Mouse (Mus musculus): Measurements from ENCODE around the gene Hist1h2bn.
"Not testable (repeated sequence)": the region's sequence is repeated elsewhere in the genome, so short reads cannot be mapped to it uniquely, and the experiment has no call there.

Hist1h2bn gene

DNA sequence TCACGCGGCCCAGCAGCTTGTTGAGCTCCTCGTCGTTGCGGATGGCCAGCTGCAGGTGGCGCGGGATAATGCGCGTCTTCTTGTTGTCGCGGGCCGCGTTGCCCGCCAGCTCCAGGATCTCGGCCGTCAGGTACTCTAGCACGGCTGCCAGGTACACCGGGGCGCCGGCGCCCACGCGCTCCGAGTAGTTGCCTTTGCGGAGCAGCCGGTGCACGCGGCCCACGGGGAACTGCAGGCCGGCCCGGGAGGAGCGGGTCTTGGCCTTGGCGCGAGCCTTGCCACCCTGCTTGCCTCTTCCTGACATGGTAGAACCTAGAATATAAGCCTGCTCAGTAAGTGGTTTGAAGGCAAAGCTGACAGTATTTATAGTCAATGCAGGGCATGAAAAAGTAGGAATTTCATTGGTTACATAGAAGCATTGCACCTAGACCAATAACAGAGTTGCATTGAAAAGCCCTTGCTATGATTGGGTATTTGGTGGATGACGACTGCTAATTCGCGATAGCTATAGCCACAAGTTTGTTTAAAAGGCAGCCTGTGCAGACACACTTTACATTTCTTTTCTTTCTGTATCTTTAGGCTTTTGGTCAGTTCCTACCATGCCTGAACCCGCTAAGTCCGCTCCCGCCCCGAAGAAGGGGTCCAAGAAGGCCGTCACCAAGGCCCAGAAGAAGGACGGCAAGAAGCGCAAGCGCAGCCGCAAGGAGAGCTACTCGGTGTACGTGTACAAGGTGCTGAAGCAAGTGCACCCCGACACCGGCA, at the start of gene Hist1h2bn, which contains the start of gene Hist1h2ak:
TSS of gene Hist1h2bn (plus strand) at position 600 of the 762 bp plus-strand sequence.
TSS of gene Hist1h2ak (minus strand) at position 304 of the 762 bp plus-strand sequence.
- peak; percentile 73 for DNase-seq

GRCm38 (mm10) chr13:21706669-21707068, 47.3 kb upstream of the Hist1h2bn start:
- no peak for DNase-seq

DNA sequence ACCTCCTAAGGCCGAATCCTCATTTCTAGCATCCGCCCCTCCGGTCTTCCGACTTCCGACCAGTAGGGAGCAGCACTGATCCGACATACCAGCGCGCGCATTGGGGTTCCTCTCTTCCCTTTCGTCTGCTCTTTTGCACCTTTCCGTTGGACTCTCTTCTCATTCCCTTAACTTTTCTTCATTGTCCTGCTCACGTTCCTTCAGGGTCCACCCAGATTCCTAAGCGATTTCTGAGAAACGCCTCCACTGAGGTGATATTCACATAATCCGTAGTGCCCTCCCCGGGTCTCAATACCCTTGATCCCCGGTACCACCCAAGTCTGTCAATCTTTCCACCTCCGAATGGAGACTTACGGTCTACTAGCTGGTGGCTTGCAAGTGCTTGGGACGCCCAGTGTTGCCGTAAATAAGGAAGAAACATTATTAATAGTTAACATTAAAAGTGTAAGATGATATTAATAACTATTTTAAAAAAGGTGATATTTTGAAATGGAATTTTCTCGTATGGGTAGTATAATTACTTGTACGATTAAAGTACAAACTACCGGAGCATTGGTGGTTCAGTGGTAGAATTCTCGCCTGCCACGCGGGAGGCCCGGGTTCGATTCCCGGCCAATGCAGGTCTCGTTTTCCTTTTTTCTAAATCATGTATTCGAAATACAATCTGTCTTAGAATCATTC, 43.8 kb upstream of the Hist1h2bn start:
- DNase-seq: peak; percentile 87

DNA sequence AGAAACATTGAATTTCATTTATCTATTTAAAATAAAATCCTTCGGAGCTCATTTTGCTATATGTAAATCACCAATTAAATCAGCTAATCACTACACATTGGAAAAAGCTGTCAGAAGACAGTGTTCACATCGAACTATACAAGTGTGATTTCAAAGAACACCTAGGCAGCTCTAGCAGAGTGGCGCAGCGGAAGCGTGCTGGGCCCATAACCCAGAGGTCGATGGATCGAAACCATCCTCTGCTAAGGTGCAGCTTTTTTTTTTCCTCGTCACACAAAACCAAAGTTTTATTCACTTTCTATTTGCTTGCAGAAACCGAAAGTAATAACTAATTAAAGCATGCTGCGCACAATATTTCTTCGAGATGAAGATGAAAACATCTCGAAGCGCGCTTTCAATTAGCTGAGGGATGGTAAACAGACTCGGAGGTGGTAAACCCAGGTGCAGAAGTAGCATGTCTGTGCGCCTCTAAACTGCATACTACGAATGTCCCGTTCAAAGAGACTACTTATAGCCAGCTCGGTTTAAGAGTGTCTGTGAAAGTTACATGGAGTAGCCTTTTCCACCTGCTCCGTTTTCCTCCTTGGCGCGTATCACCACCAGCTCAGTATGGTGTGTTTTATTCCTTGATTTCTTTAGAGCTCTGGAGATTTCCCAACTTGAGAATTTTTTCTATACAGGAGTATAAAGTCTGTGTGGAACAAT, 43.0 kb upstream of the Hist1h2bn start:
- DNase-seq: peak; percentile 55

GRCm38 (mm10) chr13:21711698-21712097, 42.2 kb upstream of the Hist1h2bn start:
- no peak for DNase-seq

GRCm38 (mm10) chr13:21714725-21715124, 39.2 kb upstream of the Hist1h2bn start:
- peak; percentile 55 for DNase-seq

DNA sequence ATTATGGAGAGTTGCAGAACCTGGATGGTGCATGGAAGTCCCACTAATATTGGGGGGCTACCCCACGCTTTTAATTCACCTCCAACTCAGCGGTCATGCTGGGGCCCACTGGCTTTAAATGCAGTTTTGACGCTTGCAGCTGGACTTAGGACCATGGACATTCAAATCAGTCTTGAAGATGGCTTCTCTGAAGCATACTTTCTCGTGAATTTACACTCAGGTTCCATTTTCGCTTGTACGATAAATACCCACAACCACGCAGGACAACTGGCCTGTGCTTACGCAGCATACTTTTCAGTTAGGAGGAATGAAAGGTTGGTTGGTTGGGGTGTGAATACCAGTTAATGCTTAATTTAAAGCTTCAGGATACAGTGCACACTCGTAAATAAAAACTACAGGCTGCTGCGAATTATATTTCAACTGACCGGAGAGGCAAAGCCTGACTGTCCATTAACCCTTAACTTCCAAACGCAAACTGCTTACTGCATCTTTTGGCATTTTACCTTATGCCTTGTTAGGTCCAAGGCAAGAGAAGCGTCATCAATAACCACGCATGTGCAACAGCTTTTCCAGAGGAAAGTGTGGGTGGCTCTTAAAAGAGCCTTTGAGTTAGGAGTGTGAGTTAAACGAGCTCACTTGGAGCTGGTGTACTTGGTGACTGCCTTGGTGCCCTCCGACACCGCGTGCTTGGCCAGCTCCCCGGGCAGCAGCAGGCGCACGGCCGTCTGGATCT, 38.6 kb upstream of the Hist1h2bn start:
- DNase-seq: no peak

DNA sequence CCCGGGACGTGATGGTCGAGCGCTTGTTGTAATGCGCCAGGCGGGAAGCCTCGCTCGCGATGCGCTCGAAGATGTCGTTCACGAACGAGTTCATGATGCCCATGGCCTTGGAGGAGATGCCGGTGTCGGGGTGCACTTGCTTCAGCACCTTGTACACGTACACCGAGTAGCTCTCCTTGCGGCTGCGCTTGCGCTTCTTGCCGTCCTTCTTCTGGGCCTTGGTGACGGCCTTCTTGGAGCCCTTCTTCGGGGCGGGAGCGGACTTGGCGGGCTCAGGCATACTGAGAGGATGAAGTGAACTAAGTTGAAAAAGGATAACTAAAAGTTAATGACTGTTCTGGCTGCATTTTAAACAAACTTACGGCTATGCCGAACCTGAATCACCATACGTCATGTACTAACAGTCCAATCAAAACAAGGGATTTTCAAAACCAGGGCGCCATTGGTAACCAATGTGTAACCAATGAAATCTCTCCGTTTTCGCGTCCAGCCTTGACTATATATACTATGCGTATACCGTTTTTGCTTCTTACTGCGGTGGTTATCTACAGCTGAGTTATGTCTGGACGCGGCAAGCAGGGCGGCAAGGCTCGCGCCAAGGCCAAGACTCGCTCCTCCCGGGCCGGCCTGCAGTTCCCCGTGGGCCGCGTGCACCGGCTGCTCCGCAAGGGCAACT, 37.9 kb upstream of the Hist1h2bn start, which contains the start of the genes Hist1h2bl and Hist1h2ai:
TSS of gene Hist1h2bl (minus strand) at position 280 of the 676 bp plus-strand sequence.
TSS of gene Hist1h2ai (plus strand) at position 559 of the 676 bp plus-strand sequence.
- DNase-seq: peak; percentile 81

DNA sequence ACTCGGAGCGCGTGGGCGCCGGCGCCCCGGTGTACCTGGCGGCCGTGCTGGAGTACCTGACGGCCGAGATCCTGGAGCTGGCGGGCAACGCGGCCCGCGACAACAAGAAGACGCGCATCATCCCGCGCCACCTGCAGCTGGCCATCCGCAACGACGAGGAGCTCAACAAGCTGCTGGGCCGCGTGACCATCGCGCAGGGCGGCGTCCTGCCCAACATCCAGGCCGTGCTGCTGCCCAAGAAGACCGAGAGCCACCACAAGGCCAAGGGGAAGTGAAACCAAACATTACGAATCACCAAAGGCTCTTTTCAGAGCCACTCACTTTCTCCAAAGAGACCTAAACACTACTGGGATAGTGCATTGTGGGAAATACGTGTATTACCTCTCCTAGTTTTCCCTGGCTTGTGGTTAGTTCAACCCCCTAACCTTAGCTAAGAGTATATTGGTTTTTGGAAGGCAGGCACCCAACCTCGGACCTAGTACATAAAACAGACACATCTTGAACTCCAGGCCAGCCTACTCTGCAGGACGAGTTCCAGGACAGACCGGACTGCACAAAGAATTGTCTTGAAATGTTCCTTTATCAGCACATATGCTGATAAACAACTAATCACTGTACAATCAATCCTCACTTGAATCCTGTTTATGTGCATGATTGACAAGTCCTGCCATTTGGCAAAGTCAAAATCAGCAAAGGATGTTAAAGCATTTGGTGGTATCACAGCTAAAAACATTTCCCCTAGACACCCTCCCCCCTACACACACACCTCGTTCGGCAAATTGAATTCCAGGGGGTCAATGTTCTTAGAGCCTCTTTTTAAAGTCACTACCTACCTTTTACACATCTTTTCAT, 37.2 kb upstream of the Hist1h2bn start:
- DNase-seq: peak; percentile 8

DNA sequence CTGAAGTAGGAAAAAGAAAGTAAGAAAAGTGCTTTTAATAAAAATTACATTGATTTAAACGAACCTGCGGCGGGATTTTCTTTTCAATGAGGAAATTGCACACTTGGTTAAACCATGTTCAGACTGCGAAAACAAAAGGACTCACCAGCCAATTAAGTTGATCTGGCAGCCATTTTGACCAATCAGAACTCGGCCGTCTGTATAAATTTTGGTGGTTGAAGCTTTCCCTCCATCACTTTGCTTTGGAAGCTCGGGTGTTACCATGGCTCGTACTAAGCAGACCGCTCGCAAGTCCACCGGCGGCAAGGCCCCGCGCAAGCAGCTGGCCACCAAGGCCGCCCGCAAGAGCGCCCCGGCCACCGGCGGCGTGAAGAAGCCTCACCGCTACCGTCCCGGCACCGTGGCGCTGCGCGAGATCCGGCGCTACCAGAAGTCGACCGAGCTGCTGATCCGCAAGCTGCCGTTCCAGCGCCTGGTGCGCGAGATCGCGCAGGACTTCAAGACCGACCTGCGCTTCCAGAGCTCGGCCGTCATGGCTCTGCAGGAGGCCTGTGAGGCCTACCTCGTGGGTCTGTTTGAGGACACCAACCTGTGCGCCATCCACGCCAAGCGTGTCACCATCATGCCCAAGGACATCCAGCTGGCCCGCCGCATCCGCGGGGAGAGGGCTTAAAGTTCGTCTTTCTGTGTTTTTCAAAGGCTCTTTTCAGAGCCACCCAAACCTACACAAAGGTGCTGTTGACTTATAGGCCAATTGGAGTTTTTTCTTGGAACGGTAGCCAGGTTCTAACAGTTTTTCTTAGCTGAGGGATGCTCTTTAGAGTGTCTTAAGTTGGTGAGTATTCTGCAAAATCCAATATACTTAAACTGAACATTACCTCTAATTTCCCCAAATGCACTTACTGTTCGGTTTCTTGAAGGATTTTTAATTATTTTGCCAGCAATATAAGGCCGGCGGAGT, 36.2 kb upstream of the Hist1h2bn start, which contains the start of gene Hist1h3h:
TSS of gene Hist1h3h (plus strand) at position 263 of the 961 bp plus-strand sequence.
- DNase-seq: peak; percentile 87

DNA sequence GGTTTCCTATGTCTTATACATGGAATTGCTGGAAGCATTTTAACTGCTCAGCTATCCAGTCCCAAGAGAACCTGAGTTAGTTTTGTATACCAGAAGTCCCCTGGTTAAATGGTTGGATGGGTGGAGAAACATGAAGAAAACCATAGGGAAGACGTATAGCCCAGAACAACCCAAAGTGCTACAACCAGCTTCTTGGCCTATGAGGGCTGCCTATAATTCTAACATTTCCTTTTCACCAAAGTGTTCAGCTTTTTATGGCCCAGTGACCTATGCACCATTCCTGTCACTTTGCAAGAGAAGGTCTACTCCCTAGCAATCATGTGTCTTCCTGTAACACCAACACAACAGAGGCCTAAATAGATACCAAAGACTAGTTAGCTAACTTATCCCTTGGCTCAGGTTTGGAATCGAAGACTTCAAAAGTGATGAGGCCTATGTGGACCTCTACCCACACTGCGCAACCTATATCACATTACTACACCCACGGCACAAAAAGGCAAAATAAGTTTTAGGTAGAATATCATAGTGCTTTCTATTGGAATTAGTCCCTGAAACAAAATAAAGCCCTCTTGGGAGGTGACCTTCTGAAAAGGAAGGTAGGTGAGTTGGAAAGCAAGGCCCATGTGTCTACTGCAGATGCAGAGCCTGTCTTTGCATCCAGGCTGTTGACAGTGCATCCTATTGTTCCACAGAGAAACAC, 35.4 kb upstream of the Hist1h2bn start:
- no peak for DNase-seq

DNA sequence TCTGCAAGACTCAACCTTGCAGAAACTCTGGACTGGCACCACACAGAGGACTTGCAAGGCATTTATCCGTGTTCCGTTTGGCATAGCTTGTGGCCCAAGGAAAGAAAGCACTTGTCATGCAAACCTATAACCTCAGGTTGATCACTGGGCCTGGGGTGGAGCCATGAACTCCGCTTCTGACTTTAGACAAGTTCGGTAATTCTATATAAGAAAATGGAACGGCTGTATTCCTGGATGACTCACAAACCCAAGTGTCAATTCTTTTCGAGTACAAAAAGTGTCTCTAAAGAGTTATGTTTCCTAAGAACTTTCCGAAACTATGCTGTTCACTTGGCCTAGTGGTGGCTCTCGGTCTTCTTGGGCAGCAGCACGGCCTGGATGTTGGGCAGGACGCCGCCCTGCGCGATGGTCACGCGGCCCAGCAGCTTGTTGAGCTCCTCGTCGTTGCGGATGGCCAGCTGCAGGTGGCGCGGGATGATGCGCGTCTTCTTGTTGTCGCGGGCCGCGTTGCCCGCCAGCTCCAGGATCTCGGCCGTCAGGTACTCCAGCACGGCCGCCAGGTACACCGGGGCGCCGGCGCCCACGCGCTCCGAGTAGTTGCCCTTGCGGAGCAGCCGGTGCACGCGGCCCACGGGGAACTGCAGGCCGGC, 32.7 kb upstream of the Hist1h2bn start:
- not testable (repeated sequence) for DNase-seq

GRCm38 (mm10) chr13:21721757-21722372, 32.1 kb upstream of the Hist1h2bn start, which contains the start of gene Hist1h2bm:
Gene Hist1h2bm (plus strand): TSS chr13:21722044.
- peak; percentile 54 for DNase-seq

DNA sequence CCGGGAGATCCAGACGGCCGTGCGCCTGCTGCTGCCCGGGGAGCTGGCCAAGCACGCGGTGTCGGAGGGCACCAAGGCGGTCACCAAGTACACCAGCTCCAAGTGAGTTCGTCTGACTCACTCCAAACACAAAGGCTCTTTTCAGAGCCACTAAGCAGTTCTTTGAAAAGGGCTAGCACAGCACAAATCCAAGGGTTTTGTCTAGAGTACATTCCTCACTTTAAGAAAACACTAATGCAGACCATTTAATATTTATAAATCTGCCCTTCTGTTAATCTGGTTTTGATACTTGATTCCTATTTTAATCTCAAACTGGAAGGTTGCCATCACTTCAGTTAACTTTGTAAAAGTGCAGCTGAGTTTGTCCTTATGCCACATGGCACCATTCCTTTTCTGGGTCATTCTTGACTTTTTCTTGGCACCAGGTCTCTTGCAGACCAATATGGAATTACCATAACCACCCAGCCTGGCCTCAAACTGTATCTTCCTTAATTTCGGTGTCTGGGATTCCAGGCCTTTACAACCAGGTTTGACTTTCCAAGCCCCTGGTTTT, 31.5 kb upstream of the Hist1h2bn start:
- DNase-seq: no peak

DNA sequence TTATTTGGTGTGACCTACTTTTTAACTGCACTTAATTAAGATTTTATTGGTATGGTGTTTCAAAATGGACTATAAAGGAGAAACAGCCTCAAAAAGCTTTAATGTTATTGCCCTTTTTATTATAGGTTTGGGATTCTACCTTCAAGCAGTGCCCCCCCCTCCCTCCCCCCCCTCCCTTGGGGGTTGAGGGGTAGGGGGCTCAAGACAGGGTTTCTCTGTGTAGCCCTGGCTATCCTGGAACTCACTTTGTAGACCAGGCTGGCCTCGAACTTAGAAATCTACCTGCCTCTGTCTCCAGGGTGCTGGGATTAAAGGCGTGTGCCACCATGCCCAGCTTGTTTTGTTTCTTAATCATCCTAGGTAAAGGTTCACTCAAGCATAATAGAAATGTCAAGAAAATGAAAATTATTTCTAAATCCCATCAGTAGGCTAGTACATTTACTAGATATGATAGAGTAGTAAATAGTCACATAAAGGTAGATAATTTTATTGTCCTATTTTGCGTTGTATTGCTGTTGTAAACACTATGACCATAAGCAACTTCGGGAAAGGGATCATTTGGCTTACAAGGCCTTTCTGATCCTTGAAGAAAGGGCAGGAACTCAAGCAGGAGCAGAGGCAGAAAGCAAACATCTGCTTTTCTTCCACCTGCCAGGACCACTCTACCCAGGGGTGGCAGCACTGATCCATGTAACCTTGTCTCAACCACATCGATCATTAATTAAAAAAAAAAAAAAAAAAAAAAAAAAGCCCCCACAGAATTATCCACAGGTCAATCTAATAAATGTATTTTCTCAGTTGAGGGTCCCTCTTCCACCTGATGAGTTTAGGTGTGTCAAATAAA, 30.7 kb upstream of the Hist1h2bn start:
- DNase-seq: no peak

DNA sequence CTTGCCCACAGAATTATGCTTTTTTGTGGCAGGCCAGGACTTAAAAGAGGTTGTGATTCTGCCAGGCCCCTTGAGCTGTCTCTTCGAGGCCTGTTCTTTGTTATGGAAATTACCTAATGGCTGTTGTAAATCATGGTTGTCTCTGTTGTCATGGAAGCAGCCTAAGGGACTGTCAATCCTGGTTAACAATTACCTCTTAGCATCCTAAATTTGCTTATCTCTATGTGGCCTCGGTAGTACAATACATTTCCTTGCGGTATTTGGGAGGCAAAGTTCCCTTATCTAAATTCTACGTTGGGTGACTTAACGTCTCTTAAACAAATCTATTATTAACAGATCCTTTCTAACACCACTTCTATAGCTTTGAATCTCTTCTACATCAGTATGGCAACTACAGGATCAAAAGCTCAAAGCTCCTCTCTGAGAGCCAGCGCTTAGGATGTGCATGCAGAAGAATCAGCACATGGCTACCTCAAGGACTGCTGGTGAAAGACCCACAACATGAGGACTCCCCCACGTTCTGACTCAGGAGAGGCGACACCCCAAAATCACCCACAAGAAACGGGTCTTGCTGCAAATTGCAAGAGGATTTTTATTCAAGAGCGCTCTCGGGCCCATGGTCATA, 25.9 kb upstream of the Hist1h2bn start:
- no peak for DNase-seq
